Mouse (Mus musculus) CD8-positive naive resting alpha-beta T cell, adult 2 months (primary cell): ENCODE results near the gene Zfp109.
A peak's percentile ranks its signal among the peaks of the same experiment; 100 is the strongest.
"Not testable (repeated sequence)": the region's sequence is repeated elsewhere in the genome, so short reads cannot be mapped to it uniquely, and the experiment has no call there.

ENCODE experiments used
- DNase-seq, 2 experiments: peaks; one replicate each; pipeline ENCODE4 v3.0.0; 2022; ENCODE audit warnings: low read depth in 2 of 2, low spot score in 2 of 2

The Zfp109 gene

DNA sequence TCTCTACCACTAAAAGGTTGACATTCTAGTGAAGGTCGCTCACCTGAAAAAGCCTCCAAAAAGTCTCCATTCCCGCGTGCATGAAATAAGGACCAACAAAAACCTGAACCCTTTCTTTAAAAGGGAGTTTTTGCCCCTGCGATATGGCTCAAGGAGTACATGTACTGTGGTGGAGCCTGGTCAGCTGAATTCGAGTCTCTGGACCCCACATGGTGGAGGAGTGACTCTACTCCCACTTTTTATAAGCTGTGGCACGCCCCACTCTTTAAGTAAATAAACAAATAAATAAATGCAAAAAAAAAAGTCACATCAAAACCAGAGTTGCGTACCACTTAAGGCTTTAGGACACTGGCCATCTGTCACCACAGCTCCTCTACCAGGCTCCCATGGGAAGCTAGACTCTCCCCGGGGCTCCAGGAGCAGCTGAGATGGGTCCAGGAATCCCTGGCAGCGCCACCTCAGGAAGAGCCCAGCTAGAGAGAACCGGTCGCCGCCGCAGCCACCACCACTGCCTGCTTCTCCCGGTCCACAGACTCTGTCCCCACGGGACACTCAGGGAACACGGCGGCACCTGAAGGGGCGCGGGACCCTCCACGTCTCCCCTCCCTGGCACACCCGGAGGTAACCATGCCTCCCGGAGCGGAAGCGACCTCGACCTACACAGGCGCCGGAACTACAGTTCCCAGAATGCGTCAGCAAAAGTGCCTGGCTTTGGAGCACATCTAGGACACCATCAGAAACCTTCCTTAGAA is at the start of gene Zfp109:
Gene Zfp109 (minus strand): TSS at position 521 of the 752 bp plus-strand sequence.
- peak; percentile 5 for DNase-seq

DNA sequence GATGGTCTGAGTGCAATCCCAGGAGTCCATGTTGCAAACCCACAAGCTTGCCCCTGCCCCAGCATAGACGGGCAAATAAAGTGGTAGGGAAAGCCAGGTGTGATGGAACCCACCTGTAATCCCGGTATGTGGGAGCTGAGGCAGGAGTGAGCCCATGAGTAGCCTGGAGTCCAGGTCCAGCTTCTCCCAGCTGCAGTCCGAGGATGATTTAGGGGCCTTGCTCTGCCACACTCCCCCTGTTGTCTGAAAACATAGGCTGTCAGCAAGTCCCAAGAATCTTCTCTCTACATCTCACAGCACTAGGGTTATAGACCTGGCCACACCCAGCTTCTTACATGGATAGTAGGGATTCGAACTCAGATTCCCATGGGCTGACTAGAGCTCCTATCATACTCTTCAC is 49.6 kb upstream of the Zfp109 start:
- no peak for DNase-seq

DNA sequence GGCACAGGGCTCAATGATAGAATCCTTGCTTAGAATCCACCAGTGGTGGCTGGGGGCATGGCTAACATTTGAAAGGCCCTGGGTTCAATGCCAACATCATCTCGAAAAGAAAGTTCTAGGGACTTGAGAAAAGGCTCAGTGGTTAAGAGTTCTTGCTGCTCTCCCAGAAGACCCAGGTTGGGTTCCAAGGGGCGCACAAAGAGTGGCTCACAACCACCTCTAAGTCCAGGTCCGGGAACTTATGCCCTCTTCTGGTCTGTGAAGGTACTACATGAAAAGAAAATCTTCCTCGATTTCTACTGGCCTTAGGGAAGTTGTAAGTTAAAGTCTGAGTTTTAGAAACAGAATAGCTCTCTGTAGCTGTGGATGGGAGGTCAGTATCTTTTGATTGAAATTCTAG is 48.7 kb upstream of the Zfp109 start:
- no peak for DNase-seq

DNA sequence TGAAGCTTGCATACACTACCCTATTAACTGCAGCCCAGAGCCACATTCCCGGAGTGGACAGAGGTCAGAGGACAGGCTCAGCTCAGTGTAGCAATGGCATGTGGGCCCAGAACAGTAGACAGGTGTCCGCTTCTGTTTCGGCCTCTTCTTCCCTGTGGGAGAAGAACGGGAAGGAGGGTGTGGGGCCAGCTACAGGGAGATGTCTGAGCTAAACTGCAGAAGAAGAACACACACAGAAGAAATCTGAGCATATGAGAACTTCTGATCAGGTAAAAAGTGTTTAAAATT is 43.4 kb upstream of the Zfp109 start:
- no peak for DNase-seq

DNA sequence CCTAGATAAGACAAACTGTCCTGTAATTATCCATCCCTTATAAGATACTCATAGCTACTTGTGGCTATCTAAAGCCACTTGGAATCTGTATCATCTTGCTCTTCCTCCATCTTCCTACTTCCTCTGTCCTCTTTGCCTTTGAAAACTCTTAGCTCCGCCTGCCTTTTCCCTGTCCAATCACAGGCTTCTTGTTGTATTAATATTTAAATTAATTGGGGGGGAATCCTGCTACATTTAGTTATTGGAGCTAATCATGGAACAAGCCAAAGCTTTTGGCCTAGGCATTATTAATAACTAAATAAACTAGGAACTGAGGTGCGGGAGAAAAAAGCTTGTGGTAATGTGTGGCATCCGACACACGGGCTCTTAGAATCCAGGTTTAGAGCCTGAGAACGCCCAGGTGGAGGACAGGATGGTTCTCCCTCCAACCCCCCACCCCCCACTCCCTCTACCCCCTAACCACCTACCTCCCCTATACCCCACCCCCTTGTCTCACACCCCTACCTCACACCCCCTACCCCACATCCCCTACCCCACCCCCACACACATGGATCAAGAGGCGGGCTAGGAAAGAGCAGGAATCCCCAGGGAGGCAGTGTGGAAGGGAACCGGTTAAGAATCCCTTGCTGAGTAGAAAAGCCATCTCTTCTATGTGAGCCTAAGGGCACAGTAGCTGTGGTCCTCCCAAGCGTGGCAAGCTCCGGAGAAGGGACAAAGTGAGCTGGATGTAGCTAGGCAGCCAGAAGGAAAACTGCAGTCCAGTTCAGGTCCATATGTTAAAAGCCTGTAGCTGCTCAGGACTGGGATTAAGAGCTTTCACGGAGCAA is 42.9 kb upstream of the Zfp109 start:
- DNase-seq, result no peak

DNA sequence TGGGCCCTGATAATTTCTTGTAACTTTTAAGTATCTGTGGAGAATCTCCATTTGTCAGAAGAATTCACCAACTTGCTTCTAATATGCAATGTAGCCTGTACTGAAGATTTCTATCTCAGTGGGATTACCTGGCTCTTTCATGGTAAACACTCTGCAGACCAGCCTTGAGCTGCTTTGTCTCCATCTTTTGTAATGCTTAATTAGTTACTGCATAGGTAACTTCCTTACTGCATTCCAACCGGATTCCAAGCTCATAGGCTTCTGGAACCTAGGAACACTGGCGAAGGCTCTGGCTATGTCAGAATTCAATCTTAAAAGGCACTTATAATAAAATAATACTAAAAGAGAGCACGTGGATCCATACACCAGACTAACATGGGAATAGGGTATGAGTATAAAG is 41.4 kb upstream of the Zfp109 start:
- not testable (repeated sequence) for DNase-seq

DNA sequence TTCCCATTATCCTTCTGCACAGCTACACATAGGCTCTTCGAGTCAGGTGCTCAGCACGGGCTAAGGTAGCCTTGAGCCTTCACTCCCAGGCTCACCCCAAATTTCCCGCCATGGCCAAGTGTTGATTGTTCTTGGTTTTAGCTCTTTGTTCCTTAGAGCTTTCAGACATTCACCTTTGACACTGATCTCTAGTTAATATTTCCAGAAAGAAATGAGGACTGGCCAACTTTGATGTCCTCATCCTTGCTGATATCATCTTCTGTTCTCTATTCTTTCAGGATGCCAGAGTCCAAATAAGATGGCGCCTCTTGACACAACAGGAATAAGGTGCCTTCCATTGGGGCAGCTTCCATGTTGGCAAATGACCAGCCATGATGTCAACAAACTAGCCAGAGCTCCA is 37.1 kb upstream of the Zfp109 start:
- DNase-seq, result no peak

DNA sequence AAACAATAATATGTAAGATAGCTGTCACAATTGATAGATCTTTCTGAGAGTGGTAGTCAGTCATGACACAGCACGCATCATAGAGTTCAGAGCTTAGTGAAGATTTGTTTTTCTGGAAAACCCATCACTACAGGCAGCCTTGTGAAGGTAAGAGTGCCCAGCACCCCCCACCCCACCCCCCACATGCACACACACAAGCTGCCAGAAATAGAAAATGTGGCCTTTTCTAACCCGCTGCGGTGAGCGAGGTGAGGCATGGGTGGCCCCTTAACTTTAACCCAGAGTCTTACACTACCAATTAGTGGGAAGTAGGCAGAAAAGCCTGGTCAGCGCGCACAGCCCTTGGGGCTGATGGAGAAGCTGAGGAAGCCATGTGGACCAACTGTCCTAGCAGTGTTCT is 33.8 kb upstream of the Zfp109 start:
- DNase-seq, result no peak

DNA sequence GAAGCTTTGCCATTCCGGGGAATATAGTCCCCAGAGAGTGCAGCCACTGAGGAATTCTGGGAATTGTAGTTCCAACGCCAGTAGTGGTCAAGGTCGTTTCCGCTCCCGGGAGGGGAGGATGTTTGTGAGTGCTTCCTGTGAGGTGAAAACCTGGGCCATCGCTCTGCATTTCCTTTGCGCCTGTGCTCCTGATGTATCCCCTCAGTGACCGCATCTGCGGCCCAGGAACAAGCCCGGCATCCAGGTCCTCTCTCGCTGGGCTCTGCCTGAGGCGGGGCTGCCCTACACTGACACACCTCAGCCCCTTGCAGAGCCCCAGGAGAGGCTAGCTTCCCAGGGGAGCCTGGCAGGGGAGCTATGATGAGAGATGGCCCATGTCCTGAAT is 32.9 kb upstream of the Zfp109 start, which contains the start of gene Zfp93:
Gene Zfp93 (plus strand): TSS at position 133 of the 385 bp plus-strand sequence.
- peak; percentile 29 to 53 for DNase-seq

DNA sequence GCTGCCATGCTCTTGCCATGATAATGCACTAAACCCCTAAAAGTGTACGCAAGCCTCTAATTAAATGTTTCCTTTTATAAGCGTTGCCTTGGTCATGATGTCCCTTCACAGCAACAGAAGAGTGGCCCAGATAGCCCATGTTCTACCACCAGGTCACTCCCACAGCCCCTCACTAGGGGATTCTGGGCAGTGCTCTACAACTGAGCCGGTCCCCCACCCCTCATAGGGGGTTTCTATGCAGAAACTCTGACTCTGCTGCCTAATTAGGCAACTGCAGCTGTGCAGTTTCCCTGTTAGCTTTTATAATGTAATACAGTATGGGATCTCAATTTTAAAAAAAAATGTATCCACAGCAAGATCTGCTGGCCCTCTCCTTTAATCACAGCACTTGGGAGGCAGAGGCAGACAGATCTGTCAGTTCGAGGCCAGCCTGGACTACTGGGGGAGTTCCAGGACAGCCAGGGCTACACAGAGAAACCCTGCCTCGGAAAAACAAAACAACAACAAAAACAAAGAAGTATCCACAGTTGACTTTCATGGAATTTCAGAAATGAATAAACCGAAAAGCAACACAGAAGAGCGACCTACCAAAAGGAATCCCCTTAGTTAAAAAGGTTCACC is 32.4 kb upstream of the Zfp109 start:
- DNase-seq, result no peak

DNA sequence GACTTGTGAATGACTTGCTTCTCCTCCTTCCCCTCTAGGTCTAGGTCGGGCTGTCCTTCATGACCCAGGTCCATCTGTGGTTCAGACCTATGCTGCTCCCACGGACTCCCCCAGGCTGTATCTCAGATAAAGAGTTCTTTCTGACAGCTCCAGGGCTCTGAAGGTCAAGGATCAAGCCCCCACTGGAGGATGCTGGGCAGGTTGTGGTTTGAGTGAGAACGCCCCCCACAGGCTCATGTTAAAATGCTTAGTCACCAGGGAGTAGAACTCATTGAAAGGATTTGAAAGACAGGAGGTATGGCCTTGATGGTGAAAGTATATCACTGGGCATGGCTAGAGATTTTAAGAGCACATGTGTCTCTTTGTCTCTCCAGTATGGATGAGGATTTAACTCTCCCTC is 31.9 kb upstream of the Zfp109 start:
- DNase-seq, result no peak

DNA sequence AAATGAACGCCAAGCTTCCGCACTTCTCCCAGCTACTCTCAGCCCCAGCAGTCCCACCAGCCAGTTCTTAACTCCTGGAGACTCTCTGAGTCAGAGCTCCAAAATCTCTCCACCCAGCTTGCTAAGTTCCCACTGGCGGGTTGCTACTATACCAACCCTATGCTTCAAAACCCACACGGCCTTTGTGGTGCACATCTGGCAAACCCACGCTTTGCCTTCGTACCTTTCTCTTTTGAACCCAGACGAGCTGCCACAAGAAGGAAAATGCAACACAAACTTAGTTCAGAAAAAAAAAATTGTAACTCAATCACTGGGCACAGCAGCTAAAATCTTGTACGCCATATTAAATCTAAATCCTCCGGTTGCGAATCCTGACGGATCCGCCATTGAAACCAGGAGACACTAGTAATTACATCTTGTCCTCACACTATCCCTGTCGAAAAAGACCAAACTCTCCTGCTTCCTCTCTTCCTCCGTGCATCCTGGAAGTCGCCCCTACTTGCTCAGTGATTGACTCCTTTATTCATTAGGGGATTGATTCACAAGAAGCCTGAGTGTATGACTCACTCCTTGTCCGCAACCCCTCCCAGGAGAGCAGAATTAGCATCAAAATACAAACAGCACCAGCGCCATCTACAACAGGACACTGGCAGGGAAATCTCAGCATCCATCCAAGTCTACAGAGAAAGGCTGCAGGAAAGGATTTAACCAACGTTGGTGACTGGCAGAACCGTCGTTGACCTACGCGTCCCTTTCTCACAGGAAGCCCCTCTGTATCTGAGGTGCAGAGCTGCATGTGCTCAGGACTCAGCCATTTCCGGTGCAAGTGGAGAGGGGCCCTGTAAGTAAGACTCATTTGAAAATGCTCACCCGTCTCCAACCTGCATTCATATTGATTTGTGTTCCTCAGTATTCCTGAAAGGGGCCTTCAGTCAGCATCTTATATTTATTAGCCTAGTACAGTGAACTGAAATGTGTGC is 31.1 kb upstream of the Zfp109 start:
- peak in 1 of 2 experiments; percentile 2 for DNase-seq

DNA sequence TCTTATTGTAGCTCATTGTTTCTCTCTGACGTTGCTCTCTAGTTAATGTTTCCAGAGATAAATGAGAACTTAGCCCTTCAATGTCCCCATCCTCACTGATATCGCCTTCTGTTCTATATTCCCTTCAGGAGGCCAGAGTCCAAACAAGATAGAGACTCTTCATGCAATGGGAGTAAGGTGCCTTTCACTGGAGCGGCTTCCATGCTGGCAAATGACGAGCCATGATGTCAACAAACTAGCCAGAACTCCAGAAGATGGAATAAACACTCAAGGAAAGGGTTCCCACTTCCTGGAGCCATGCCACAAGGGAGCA is 22.6 kb upstream of the Zfp109 start:
- DNase-seq, result no peak

DNA sequence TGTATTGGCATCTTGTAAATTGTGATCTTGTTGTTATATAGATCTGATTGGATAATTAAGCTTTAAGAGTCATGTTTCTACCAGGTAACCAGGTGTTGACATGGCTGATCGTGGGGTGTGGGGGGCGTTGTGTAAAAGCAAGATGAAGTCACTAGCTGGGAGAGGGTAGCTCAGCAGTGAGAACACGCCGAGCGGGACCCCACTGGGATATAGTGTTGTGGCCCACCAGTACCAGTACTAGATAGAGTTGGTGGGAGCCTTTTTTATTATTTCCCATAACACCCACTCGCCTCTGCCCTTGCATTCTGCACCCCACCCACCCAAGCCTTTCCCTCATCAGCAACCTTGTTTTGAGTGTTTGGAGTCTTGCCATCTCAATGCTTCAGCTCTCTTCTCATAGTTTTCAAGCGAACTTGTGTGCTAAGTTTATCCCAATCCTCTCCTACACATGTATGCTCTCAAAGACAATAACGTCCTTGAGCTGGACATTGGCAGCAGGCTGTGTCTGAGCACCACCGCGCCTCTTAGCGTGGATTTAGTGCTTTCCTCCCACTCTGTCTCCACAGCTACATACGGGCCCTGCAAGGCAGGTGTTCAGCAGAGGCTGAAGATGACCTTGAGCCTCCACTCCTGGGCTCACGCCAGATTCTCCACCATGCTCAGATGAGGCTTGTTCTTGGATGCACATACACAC is 22.1 kb upstream of the Zfp109 start:
- no peak for DNase-seq

DNA sequence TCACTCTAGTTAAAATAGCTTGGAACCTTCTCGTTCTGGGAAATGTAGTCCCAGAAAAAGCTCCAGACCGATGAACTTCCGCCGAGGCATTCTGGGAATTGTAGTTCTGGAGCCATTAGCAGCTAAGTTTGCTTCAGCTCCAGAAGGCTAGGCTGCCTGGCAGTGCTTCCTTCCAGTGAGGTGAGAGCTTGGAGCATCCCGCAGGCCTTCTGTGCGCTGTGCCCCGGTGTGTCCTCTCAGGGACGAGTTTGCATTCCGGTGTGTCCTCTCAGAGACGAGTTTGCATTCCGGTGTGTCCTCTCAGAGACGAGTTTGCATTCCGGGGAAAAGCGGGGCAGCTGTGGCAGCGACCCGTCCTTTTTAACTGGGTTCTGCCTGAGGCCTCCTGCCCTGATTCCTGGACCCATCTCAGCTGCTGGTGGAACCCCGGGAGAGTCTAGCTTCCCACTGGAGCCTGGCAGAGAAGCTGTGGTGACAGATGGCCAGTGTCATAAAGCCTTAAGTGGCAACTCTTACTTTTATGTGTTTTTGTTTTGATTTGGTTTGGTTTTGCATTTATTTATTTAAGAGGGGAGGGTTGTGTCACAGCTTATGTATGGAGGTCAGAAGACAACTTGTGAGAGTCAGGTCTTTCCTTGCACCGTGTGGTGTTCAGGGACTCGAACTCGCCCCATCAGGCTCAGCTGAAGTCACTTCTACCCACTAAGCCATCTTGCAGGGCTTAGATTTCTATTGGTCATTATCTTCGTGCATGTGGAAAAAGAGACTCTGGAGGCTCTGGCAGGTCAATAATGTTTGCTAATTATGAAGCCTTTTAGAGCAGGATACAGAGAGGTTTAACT is 17.5 kb upstream of the Zfp109 start, which contains the start of gene Zfp108:
Gene Zfp108 (plus strand): TSS at position 162 of the 842 bp plus-strand sequence.
- DNase-seq, result peak in 1 of 2 experiments; percentile 9

DNA sequence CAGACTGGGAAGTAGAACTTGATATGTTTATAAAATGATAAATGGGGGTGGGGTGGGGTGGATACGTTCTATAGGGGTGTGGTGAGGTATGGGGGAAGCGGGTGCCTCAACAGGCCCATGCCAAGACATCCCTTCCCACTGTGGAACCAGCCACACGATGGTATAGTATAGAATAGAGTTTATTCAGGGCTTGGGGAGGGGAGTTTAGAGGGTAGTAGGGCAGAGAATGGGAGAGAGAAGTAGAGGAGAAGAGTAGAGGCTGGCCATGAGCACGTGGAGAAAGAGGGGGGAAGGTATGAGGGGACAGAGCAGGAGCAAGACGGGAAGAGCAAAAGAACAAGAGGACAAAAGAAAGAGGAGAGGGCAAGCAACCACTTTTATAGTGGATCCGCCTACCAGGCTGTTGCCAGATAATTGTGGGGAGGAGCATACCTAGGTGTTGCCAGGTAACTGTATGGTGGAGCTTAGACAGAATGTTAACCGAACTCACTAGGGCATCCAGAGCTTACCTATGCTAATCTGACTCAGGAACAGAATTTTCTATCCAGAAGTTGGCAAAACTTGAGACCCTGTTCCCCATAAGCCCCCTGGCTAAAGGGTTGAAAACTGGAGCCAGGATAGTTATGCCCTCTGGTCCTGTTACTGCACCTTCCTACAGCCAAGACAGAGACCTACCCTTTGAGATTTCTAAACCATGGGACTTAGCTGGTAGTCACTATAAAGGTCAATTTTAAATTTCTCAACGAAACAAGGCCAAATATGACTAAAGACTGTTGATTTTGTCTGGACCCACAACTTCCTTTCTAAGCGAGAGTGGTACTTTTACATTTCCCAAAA is 16.6 kb upstream of the Zfp109 start:
- DNase-seq, result no peak

DNA sequence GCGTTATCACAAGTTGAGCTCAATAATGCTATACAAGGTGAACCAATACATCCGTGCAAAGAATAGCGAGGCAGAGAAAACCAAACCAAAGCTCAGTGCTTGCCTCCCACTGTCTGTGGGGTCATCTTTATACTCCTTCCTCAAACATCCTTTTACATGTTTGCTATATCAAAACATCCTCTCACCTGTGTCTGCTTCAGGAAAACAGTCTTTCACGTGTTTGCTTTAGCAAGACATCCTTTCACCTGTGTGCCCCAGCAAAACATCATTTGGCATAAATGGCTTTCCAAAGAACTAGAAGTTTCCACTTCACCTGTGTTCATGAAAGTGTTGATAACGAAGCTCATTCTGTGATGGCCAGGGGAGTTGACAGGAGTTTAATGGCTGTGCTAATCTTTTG is 26.0 kb downstream of the Zfp109 start, which contains the start of gene Zfp111:
Gene Zfp111 (minus strand): TSS at position 101 of the 400 bp plus-strand sequence.
- no peak for DNase-seq

DNA sequence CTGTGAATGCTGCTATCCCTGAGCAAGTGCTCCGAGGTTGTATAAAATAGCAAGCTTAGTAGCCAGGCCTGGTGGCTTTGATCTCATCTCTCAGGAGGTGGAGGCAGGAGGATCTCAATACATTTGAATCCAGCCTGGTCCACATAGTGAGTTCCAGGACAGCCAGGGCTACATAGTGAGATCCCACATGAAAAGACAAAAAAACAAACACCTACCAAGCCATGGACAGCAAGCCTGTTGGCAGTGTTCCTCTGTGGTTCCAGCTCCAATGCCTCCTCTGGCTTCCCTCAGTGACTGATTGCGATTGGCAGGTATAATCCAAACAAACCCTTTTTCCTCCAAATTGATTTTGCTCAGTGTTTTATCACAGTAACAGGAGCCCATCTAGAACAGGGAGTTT is 27.1 kb downstream of the Zfp109 start:
- DNase-seq, result no peak
